Mouse (Mus musculus) liver, embryonic 14.5 days (tissue): ENCODE results near the gene Rbp1.

Source experiments
- CTCF ChIP-seq: IDR thresholded peaks from 2 replicates; pipeline ENCODE4 v1.5.1; 2016; ENCODE audit warnings: antibody characterized with exemption, low read depth, control low read depth
- EP300 ChIP-seq: IDR thresholded peaks from 2 replicates; pipeline ENCODE4 v1.6.1; 2016; ENCODE audit warnings: antibody characterized with exemption, low read depth

- TF ChIP-seq CTCF (no peak), EP300 (no peak)
Measured at GRCm38 (mm10) chr9:98422656-98423055, at the start of gene Rbp1.
